Mouse (Mus musculus) heart, adult 18-20 months (tissue): ENCODE measurements around the gene Gm14409. TPM values are rescaled to one million over a fixed set of nuclear protein-coding genes. Genes with fewer than 3 reads are reported as not detected.
"Not testable (repeated sequence)": the region's sequence is repeated elsewhere in the genome, so short reads cannot be mapped to it uniquely, and the experiment has no call there.

Source experiments
- DNase-seq, 2 experiments: peaks; one replicate each; pipeline ENCODE4 v3.0.0; 2021 to 2022; ENCODE audit warnings: mixed read lengths in 1 of 2
- long read RNA-seq, 2 experiments: library from polyadenylated mRNA; stranded (forward); transcript quantifications; one replicate each; pipeline ENCODE4 v2.0.0; 2021
- total RNA-seq, 2 experiments: library from RNA; stranded (reverse); gene quantifications; 2 replicates each; pipeline ENCODE4 v1.2.3; 2021

Gene Gm14409
- 1 to 10 TPM in 1 of 2 experiments, under 1 TPM in 1; 0.94 to 1.1 TPM for total RNA-seq
- long read RNA-seq, experiment 1 = 0 reads
- long read RNA-seq, experiment 2 = 0 reads

GRCm38 (mm10) chr2:177266936-177267335 is at the start of gene Gm14409:
TSS of gene Gm14409 (minus strand) at chr2:177267036.
- DNase-seq = not testable (repeated sequence)

- not testable (repeated sequence) for DNase-seq
Observed at GRCm38 (mm10) chr2:177309627-177310026, 42.8 kb upstream of the Gm14409 start.

DNA sequence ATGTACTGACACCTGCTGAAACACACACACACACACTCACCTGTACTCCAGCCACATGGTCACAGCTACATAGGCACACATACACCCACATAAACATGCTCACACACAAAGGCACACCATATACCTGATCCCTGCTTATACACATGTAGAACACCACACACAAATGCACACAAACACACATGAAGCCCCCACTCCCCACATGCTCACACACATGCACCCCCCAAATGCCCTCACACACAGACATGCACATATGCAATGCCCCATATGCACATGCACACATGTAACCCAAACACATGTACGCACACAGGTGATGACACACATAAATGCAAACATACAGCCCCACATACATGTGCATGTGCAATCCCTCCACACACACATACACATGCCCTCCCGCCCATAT is 38.1 kb upstream of the Gm14409 start:
- not testable (repeated sequence) for DNase-seq

- DNase-seq = not testable (repeated sequence)
Observed at GRCm38 (mm10) chr2:177283701-177284100, 16.9 kb upstream of the Gm14409 start.

- not testable (repeated sequence) for DNase-seq
Observed at GRCm38 (mm10) chr2:177277754-177278153, 10.9 kb upstream of the Gm14409 start.

- DNase-seq = not testable (repeated sequence)
Observed at GRCm38 (mm10) chr2:177272237-177272636, 5.4 kb upstream of the Gm14409 start.

DNA sequence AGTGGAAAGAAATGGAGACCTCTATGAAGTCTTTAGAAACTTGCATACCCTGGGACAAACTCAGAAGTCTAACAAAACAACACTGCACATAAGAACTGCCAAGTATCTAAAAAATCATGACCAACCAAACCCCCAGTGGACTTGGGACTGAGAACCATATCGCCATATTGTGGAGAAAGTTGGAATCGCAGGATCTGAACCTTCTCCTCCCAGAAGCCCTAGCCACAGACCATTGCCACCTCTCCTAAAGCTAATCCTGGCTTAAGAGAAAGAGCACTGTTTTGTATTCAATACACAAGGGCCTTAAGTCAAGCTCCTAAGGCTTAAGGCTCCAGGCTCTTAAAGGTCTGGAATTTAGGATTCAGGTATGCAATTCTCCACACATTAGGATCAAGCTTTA is 19.4 kb downstream of the Gm14409 start:
- DNase-seq = not testable (repeated sequence)

DNA sequence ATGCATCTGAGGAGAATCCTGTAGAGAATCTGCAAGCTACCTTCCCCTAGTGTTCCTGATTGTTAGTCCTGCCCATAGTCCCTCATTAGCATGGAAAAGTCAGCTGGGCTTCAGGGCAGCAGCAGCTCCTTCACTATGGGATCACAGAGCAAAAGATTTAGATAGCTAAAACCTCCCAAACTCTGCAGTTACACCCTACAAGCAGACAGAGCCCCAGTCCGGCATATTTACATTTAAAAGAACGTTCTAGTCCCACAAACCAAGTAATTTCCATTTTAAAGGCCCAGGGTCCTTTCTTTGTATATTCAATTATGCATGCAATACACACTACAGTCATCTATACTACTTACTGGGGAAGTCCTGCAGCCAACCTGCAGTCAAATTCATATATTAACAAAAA is 36.4 kb downstream of the Gm14409 start:
- not testable (repeated sequence) for DNase-seq

Other genes starting within 250 kb of the Gm14409 start
- under 1 TPM; 0.51 to 0.89 TPM for gene Gm14401, start 192.7 kb downstream of the Gm14409 start, total RNA-seq
- gene Gm14410, start 60.6 kb downstream of the Gm14409 start, total RNA-seq = 10 to 100 TPM; 17.7 to 25.0 TPM
- 1 to 10 TPM in 1 of 2 experiments, under 1 TPM in 1; 0.94 to 1.8 TPM for gene Gm14412, start 57.3 kb upstream of the Gm14409 start, total RNA-seq
- gene Gm14418, start 131.3 kb upstream of the Gm14409 start, total RNA-seq = 10 to 100 TPM; 13.6 to 16.1 TPM
- gene Zfp970, start 197.7 kb upstream of the Gm14409 start, total RNA-seq = 100 to 1,000 TPM; 465 to 482 TPM
- 10 to 100 TPM; 79.4 to 81.1 TPM for gene Gm14403, start 231.2 kb upstream of the Gm14409 start, total RNA-seq